Mouse (Mus musculus): ENCODE measurements around the gene Akr1a1.

DNA sequence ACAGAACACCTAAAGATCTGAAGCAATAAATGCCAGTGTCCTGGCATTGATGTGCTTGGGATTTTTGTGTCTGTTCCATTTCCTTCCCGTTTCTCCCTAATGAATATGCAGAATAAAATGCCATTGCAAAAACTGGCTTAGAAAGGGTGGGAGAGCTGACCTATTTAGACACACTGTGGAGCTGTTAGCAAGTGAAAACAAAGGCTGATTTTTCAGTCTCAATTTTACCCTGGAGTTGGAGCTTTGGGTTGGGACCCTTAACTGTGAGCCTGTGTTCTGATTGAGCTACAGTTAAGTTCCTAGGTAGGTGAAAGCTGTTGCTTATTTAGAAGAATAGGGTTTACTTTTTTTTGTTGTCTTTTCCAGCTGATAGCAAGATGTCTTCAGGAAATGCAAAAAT lies 35.6 kb upstream of the Akr1a1 start:
- TF ChIP-seq CTCF (IDR thresholded peaks at IDR 0.05; ENCODE audit: borderline replicate concordance, extremely low read depth, insufficient read depth, insufficient read length) (no peak), POLR2A (IDR thresholded peaks at IDR 0.05; ENCODE audit: borderline replicate concordance, extremely low read depth, insufficient read depth, insufficient read length, poor library complexity, severe bottlenecking) (no peak)
